Mouse (Mus musculus) stomach, postnatal 0 days (tissue): ENCODE data around the gene Adk.

ENCODE experiments used
- CTCF ChIP-seq: IDR thresholded peaks from 2 replicates; pipeline ENCODE4 v1.5.1; 2016; ENCODE audit warnings: antibody characterized with exemption, low read depth, mild to moderate bottlenecking, moderate library complexity
- EP300 ChIP-seq: optimal IDR thresholded peaks from 2 replicates; pipeline ENCODE3; 2016; ENCODE audit warnings: antibody characterized with exemption

DNA sequence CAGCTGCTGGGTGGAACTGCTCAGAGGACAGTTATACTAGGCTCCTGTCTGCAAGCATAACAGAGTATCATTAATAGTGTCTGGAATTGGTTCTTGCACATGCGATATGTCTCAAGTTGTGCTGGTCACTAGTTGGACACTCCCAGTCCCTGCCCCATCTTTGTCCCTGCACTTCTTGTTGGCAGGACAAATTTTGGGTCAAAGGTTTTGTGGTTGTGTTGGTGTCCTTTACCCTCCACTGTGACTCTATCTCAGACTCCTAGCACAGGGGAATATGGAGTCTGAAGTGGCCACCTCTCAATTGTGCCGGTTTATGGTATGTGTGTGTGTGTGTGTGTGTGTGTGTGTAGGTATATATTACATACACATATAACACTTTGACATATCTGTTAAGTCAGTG is 225.9 kb downstream of the Adk start:
- TF ChIP-seq CTCF, result no peak
- TF ChIP-seq EP300, result no peak
